Mouse (Mus musculus) spleen, adult 18-20 months (tissue): ENCODE measurements around the gene Nap1l5.
"Not testable (repeated sequence)": the region's sequence is repeated elsewhere in the genome, so short reads cannot be mapped to it uniquely, and the experiment has no call there.

Experiments used
- DNase-seq, 2 experiments: peaks; one replicate each; pipeline ENCODE4 v3.0.0; 2022; ENCODE audit warnings: mixed read lengths in 2 of 2

Nap1l5 gene

GRCm38 (mm10) chr6:58904551-58904950, 2.3 kb downstream of the Nap1l5 start:
- DNase-seq = no peak

GRCm38 (mm10) chr6:58903171-58903570, 3.7 kb downstream of the Nap1l5 start:
- DNase-seq = no peak

- no peak for DNase-seq
These were observed 6.3 kb downstream of the Nap1l5 start for GRCm38 (mm10) chr6:58900536-58900935.

- DNase-seq = no peak
These were observed 7.8 kb downstream of the Nap1l5 start for GRCm38 (mm10) chr6:58899076-58899475.

- DNase-seq = no peak
These were observed 10.2 kb downstream of the Nap1l5 start for GRCm38 (mm10) chr6:58896648-58897047.

- no peak for DNase-seq
These were observed 11.9 kb downstream of the Nap1l5 start for GRCm38 (mm10) chr6:58894994-58895393.

GRCm38 (mm10) chr6:58893307-58893706, 13.6 kb downstream of the Nap1l5 start:
- DNase-seq = no peak

GRCm38 (mm10) chr6:58889917-58890316, 17.0 kb downstream of the Nap1l5 start:
- DNase-seq = no peak

GRCm38 (mm10) chr6:58882271-58882670, 24.6 kb downstream of the Nap1l5 start:
- DNase-seq = no peak

GRCm38 (mm10) chr6:58881363-58881762, 25.5 kb downstream of the Nap1l5 start:
- no peak for DNase-seq

- no peak for DNase-seq
These were observed 26.0 kb downstream of the Nap1l5 start for GRCm38 (mm10) chr6:58880861-58881260.

- DNase-seq = no peak
These were observed 26.9 kb downstream of the Nap1l5 start for GRCm38 (mm10) chr6:58879987-58880386.

GRCm38 (mm10) chr6:58879572-58879971, 27.3 kb downstream of the Nap1l5 start:
- DNase-seq = no peak

- not testable (repeated sequence) for DNase-seq
These were observed 39.0 kb downstream of the Nap1l5 start for GRCm38 (mm10) chr6:58867858-58868257.

GRCm38 (mm10) chr6:58863631-58864235, 43.1 kb downstream of the Nap1l5 start:
- no peak for DNase-seq

- DNase-seq = no peak
These were observed 44.4 kb downstream of the Nap1l5 start for GRCm38 (mm10) chr6:58862446-58862993.

- DNase-seq = no peak
These were observed 47.4 kb downstream of the Nap1l5 start for GRCm38 (mm10) chr6:58859517-58859916.

GRCm38 (mm10) chr6:58856494-58856893, 50.4 kb downstream of the Nap1l5 start:
- DNase-seq = no peak

GRCm38 (mm10) chr6:58855676-58856367, 51.1 kb downstream of the Nap1l5 start:
- DNase-seq = no peak
